Mouse (Mus musculus) MEL (cell line): ENCODE measurements around the gene Dct.

ENCODE experiments used
- CHD2 ChIP-seq: IDR thresholded peaks from 2 replicates; pipeline ENCODE4 v1.6.1; 2011; ENCODE audit warnings: low read length, improper control_type of control experiment
- CTCF ChIP-seq, 3 experiments: IDR thresholded peaks in 2 of 3; conservative IDR thresholded peaks in 1 of 3; 2 replicates each; pipeline ENCODE4 v1.5.1; 2011 to 2012; ENCODE audit warnings: low read length in 3 of 3, low read depth in 2 of 3, mild to moderate bottlenecking in 2 of 3, improper control_type of control experiment in 1 of 3, inconsistent platforms in 1 of 3, mixed read lengths in 1 of 3, moderate library complexity in 1 of 3; ENCODE audit not compliant: control insufficient read depth in 1 of 3, insufficient read depth in 1 of 3, poor library complexity in 1 of 3, severe bottlenecking in 1 of 3
- EP300 ChIP-seq, 2 experiments: IDR thresholded peaks; 2 replicates each; pipeline ENCODE4 v1.6.1; 2011; ENCODE audit warnings: improper control_type of control experiment in 2 of 2, low read length in 2 of 2, low read depth in 1 of 2, mild to moderate bottlenecking in 1 of 2
- HCFC1 ChIP-seq: IDR thresholded peaks from 2 replicates; pipeline ENCODE4 v1.6.1; 2012; ENCODE audit warnings: low read depth, mild to moderate bottlenecking, inconsistent platforms, low read length, improper control_type of control experiment, moderate library complexity
- MAFK ChIP-seq: IDR thresholded peaks from 2 replicates; pipeline ENCODE4 v1.6.1; 2011; ENCODE audit warnings: low read depth, mild to moderate bottlenecking, low read length, improper control_type of control experiment, borderline replicate concordance
- MAZ ChIP-seq: IDR thresholded peaks from 2 replicates; pipeline ENCODE4 v1.6.1; 2012; ENCODE audit warnings: low read depth, mild to moderate bottlenecking, inconsistent platforms, low read length, improper control_type of control experiment
- MYC ChIP-seq: IDR thresholded peaks from 2 replicates; pipeline ENCODE4 v1.6.1; 2011; ENCODE audit warnings: low read depth, mild to moderate bottlenecking, low read length, improper control_type of control experiment, moderate library complexity
- POLR2A ChIP-seq, 2 experiments: IDR thresholded peaks; 2 replicates each; pipeline ENCODE4 v1.6.1; 2011 to 2012; ENCODE audit warnings: low read length in 2 of 2, mild to moderate bottlenecking in 2 of 2, control low read depth in 1 of 2, improper control_type of control experiment in 1 of 2, low read depth in 1 of 2, moderate library complexity in 1 of 2; ENCODE audit not compliant: control insufficient read depth in 1 of 2, insufficient read depth in 1 of 2, poor library complexity in 1 of 2
- POLR2AphosphoS2 ChIP-seq: IDR thresholded peaks from 2 replicates; pipeline ENCODE4 v1.6.1; 2011; ENCODE audit warnings: low read length, improper control_type of control experiment
- RAD21 ChIP-seq: IDR thresholded peaks from 2 replicates; pipeline ENCODE4 v1.6.1; 2011; ENCODE audit warnings: mild to moderate bottlenecking, low read depth, low read length, improper control_type of control experiment
- SIN3A ChIP-seq: IDR thresholded peaks from 2 replicates; pipeline ENCODE4 v1.6.1; 2012; ENCODE audit warnings: low read length, improper control_type of control experiment, inconsistent platforms
- TCF12 ChIP-seq: IDR thresholded peaks from 2 replicates; pipeline ENCODE4 v1.6.1; 2014; ENCODE audit warnings: low read depth, mild to moderate bottlenecking, inconsistent platforms, low read length, improper control_type of control experiment, moderate library complexity
- USF1 ChIP-seq: IDR thresholded peaks from 2 replicates; pipeline ENCODE4 v1.6.1; 2014; ENCODE audit warnings: low read depth, mild to moderate bottlenecking, inconsistent platforms, low read length, improper control_type of control experiment, moderate library complexity

GRCm38 (mm10) chr14:118051396-118051795 lies 648 bp downstream of the Dct start:
- TF ChIP-seq POLR2A (IDR thresholded peaks at IDR 0.05; ENCODE audit: control insufficient read depth in 1 of 2, insufficient read depth in 1 of 2, low read depth in 1 of 2, low read length in 2 of 2, poor library complexity in 1 of 2) (no peak), EP300 (IDR thresholded peaks at IDR 0.05; ENCODE audit: low read depth in 1 of 2, low read length in 2 of 2) (no peak), POLR2AphosphoS2 (no peak), CTCF (IDR thresholded peaks at IDR 0.05 in 2 of 3, conservative IDR thresholded peaks at IDR 0.05 in 1 of 3; ENCODE audit: control insufficient read depth in 1 of 3, insufficient read depth in 1 of 3, low read depth in 2 of 3, low read length in 3 of 3, poor library complexity in 1 of 3, severe bottlenecking in 1 of 3) (no peak), TCF12 (no peak), MAFK (no peak), MYC (no peak), HCFC1 (no peak), MAZ (no peak), USF1 (no peak), CHD2 (no peak), RAD21 (no peak), SIN3A (no peak)
